Mouse (Mus musculus) hindbrain, embryonic 16.5 days (tissue): ENCODE measurements at regions not wholly inside any gene's neighbourhood (a gene's known extent, or its start where the extent isn't known, plus 50 kb on each side); places are given as distances from the start of the nearest gene placed in this dataset.
A peak's percentile ranks its signal among the peaks of the same experiment; 100 is the strongest.

Experiments used
- ATAC-seq: fragments of 200-750 bp; cut with Nextera tagmentation; 2 replicates; pipeline ENCODE4 v1.8.0; 2017; ENCODE audit warnings: moderate TSS enrichment, moderate library complexity
- H3K27ac ChIP-seq: fragments of 300-500 bp; sonication (generic); 2 replicates; pipeline ENCODE4 v1.5.1; 2014; ENCODE audit warnings: low read depth, mild to moderate bottlenecking, control low read depth, low read length, moderate library complexity
- H3K27me3 ChIP-seq: fragments of 300-500 bp; sonication (generic); replicated peaks from 2 replicates; pipeline ENCODE4 v1.6.1; 2014; ENCODE audit warnings: low read length; ENCODE audit not compliant: control insufficient read depth, insufficient read depth
- H3K36me3 ChIP-seq: fragments of 300-500 bp; sonication (generic); 2 replicates; pipeline ENCODE4 v1.6.1; 2014; ENCODE audit warnings: mild to moderate bottlenecking, low read length, moderate library complexity, mixed read lengths; ENCODE audit not compliant: control insufficient read depth, insufficient read depth
- H3K4me1 ChIP-seq: fragments of 300-500 bp; sonication (generic); 2 replicates; pipeline ENCODE4 v1.6.1; 2014; ENCODE audit warnings: low read depth, low read length; ENCODE audit not compliant: control insufficient read depth, insufficient read depth
- H3K4me2 ChIP-seq: fragments of 300-500 bp; sonication (generic); 2 replicates; pipeline ENCODE4 v1.6.1; 2014; ENCODE audit warnings: mild to moderate bottlenecking, low read length, control low read depth, moderate library complexity
- H3K4me3 ChIP-seq: fragments of 300-500 bp; sonication (generic); 2 replicates; pipeline ENCODE4 v1.5.1; 2014; ENCODE audit warnings: mild to moderate bottlenecking, low read length, control low read depth, moderate library complexity
- H3K9ac ChIP-seq: fragments of 300-500 bp; sonication (generic); 2 replicates; pipeline ENCODE4 v1.6.1; 2014; ENCODE audit warnings: low read depth, mild to moderate bottlenecking, control low read depth, low read length, moderate library complexity
- H3K9me3 ChIP-seq: fragments of 300-500 bp; sonication (generic); 2 replicates; pipeline ENCODE4 v1.6.1; 2014; ENCODE audit warnings: mild to moderate bottlenecking, low read length, moderate library complexity; ENCODE audit not compliant: control insufficient read depth
- WGBS: fragments of 180-500 bp; shearing (Covaris S2); extraction: QIAGEN DNeasy Blood & Tissue Kit; methylation state at CpG from one replicate; pipeline ENCODE4 v1.1.7; 2014; 5-methylcytosine and 5-hydroxymethylcytosine counted together

- 78% methylated on average over 7 of the region's 7 CpGs for WGBS
- no peak for ATAC-seq
- Histone ChIP-seq H3K4me1 (peaks cover 3% of the 10 kb centered on the region), H3K27me3 (no peaks in the 10 kb centered on the region), H3K9me3 (no peaks in the 10 kb centered on the region), H3K4me3 (no peak overlapping the region), H3K4me2 (no peak overlapping the region), H3K36me3 (no peaks in the 10 kb centered on the region), H3K27ac (no peak overlapping the region), H3K9ac (no peak overlapping the region)
Measured at GRCm38 (mm10) chr7:119384670-119385241, 74.3 kb downstream of the Gp2 start.

- 10% methylated on average over 3 of the region's 3 CpGs for WGBS
- peak; percentile 80; the same call in 1 of the 2 replicates for ATAC-seq
- H3K27ac ChIP-seq, result peak overlapping the region; percentile 51; the same call in 1 of the 2 replicates
- no peaks in the 10 kb centered on the region for H3K36me3 ChIP-seq
- no peak overlapping the region for H3K4me2 ChIP-seq
- no peak overlapping the region for H3K4me3 ChIP-seq
- peaks cover 6% of the 10 kb centered on the region for H3K4me1 ChIP-seq
- no peaks in the 10 kb centered on the region for H3K9me3 ChIP-seq
- no peak overlapping the region for H3K9ac ChIP-seq
- no peaks in the 10 kb centered on the region for H3K27me3 ChIP-seq
Measured at GRCm38 (mm10) chr7:119379935-119380334, 79.2 kb downstream of the Gp2 start.

GRCm38 (mm10) chr7:119364268-119364596, 94.9 kb downstream of the Gp2 start:
- H3K9ac ChIP-seq, result no peak overlapping the region
- no peaks in the 10 kb centered on the region for H3K27me3 ChIP-seq
- no peak overlapping the region for H3K27ac ChIP-seq
- no peak for ATAC-seq
- no peak overlapping the region for H3K4me3 ChIP-seq
- H3K36me3 ChIP-seq, result no peaks in the 10 kb centered on the region
- H3K4me1 ChIP-seq, result no peaks in the 10 kb centered on the region; the same call in 1 of the 2 replicates
- no peaks in the 10 kb centered on the region for H3K9me3 ChIP-seq
- WGBS, result 25% methylated on average over 1 of the region's 1 CpGs
- H3K4me2 ChIP-seq, result no peak overlapping the region

GRCm38 (mm10) chr7:119363552-119364267, 95.4 kb downstream of the Gp2 start:
- peak; percentile 87 for ATAC-seq
- Histone ChIP-seq H3K4me3 (no peak overlapping the region), H3K27ac (no peak overlapping the region), H3K9ac (no peak overlapping the region), H3K27me3 (no peaks in the 10 kb centered on the region), H3K4me1 (no peaks in the 10 kb centered on the region; the same call in 1 of the 2 replicates), H3K36me3 (no peaks in the 10 kb centered on the region), H3K9me3 (no peaks in the 10 kb centered on the region), H3K4me2 (no peak overlapping the region)
- WGBS, result 43% methylated on average over 5 of the region's 5 CpGs

GRCm38 (mm10) chr7:119357338-119357737, 101.7 kb downstream of the Gp2 start:
- Histone ChIP-seq H3K4me3 (no peak overlapping the region), H3K4me1 (no peaks in the 10 kb centered on the region), H3K4me2 (no peak overlapping the region), H3K27ac (no peak overlapping the region), H3K9me3 (no peaks in the 10 kb centered on the region; the same call in 1 of the 2 replicates), H3K9ac (no peak overlapping the region), H3K27me3 (no peaks in the 10 kb centered on the region), H3K36me3 (no peaks in the 10 kb centered on the region)
- ATAC-seq, result 0 out of 2 replicates have a peak, but pooled peaks have one; percentile 11
- WGBS, result 49% methylated on average over 3 of the region's 3 CpGs

GRCm38 (mm10) chr7:119356251-119356650, 102.8 kb downstream of the Gp2 start:
- no peak overlapping the region for H3K4me3 ChIP-seq
- H3K27me3 ChIP-seq, result no peaks in the 10 kb centered on the region
- no peak overlapping the region for H3K4me2 ChIP-seq
- no peaks in the 10 kb centered on the region for H3K36me3 ChIP-seq
- H3K4me1 ChIP-seq, result no peaks in the 10 kb centered on the region
- no peaks in the 10 kb centered on the region; the same call in 1 of the 2 replicates for H3K9me3 ChIP-seq
- H3K9ac ChIP-seq, result no peak overlapping the region
- ATAC-seq, result no peak
- H3K27ac ChIP-seq, result no peak overlapping the region

- H3K4me1 ChIP-seq, result no peaks in the 10 kb centered on the region
- no peak for ATAC-seq
- H3K9me3 ChIP-seq, result no peaks in the 10 kb centered on the region; the same call in 1 of the 2 replicates
- WGBS, result 83% methylated on average over 12 of the region's 12 CpGs
- H3K27me3 ChIP-seq, result no peaks in the 10 kb centered on the region
- H3K27ac ChIP-seq, result no peak overlapping the region
- H3K4me2 ChIP-seq, result no peak overlapping the region
- H3K36me3 ChIP-seq, result no peaks in the 10 kb centered on the region
- no peak overlapping the region for H3K9ac ChIP-seq
- no peak overlapping the region for H3K4me3 ChIP-seq
Measured at GRCm38 (mm10) chr7:119352571-119352970, 106.5 kb downstream of the Gp2 start.

- H3K4me2 ChIP-seq, result no peak overlapping the region
- no peak overlapping the region for H3K4me3 ChIP-seq
- H3K27me3 ChIP-seq, result no peaks in the 10 kb centered on the region
- no peaks in the 10 kb centered on the region for H3K4me1 ChIP-seq
- H3K9me3 ChIP-seq, result no peaks in the 10 kb centered on the region; the same call in 1 of the 2 replicates
- WGBS, result 81% methylated on average over 1 of the region's 1 CpGs
- no peaks in the 10 kb centered on the region for H3K36me3 ChIP-seq
- H3K9ac ChIP-seq, result no peak overlapping the region
- H3K27ac ChIP-seq, result no peak overlapping the region
- ATAC-seq, result no peak
Measured at GRCm38 (mm10) chr7:119350641-119351040, 108.4 kb downstream of the Gp2 start.

- H3K4me3 ChIP-seq, result no peak overlapping the region
- H3K27me3 ChIP-seq, result no peaks in the 10 kb centered on the region
- H3K9ac ChIP-seq, result no peak overlapping the region
- no peak for ATAC-seq
- H3K4me1 ChIP-seq, result no peaks in the 10 kb centered on the region
- H3K36me3 ChIP-seq, result no peaks in the 10 kb centered on the region
- no peak overlapping the region for H3K4me2 ChIP-seq
- H3K27ac ChIP-seq, result no peak overlapping the region
- WGBS, result 83% methylated on average over 1 of the region's 1 CpGs
- no peaks in the 10 kb centered on the region for H3K9me3 ChIP-seq
Measured at GRCm38 (mm10) chr7:119343380-119343779, 115.7 kb downstream of the Gp2 start.
